Mouse (Mus musculus) MEL (cell line): ENCODE data around the gene Gpr37l1. TPM values are rescaled to one million over a fixed set of nuclear protein-coding genes. Genes with fewer than 3 reads are reported as not detected.
A peak's percentile ranks its signal among the peaks of the same experiment; 100 is the strongest.

Source experiments
- DNase-seq: peaks from one replicate; pipeline ENCODE4 v3.0.0; 2011; ENCODE audit warnings: low read depth, low spot score
- H3K27ac ChIP-seq: 2 replicates; pipeline ENCODE4 v1.5.1; 2012; ENCODE audit warnings: low read depth, mild to moderate bottlenecking, control low read depth, low read length, moderate library complexity; ENCODE audit not compliant: control insufficient read depth
- H3K27me3 ChIP-seq, 2 experiments: fragments of 150-350 bp in 1 of 2; sonication (generic) in 1 of 2; 2 replicates each; pipeline ENCODE4 v1.6.1; 2012; ENCODE audit warnings: low read length in 2 of 2, mild to moderate bottlenecking in 2 of 2, improper control_type of control experiment in 1 of 2, moderate library complexity in 1 of 2; ENCODE audit not compliant: insufficient read depth in 2 of 2, control insufficient read depth in 1 of 2
- H3K36me3 ChIP-seq, 2 experiments: 2 replicates each; pipeline ENCODE4 v1.6.1; 2012 to 2014; ENCODE audit warnings: low read length in 2 of 2, improper control_type of control experiment in 1 of 2, inconsistent platforms in 1 of 2, mild to moderate bottlenecking in 1 of 2; ENCODE audit not compliant: insufficient read depth in 2 of 2, control insufficient read depth in 1 of 2
- H3K4me1 ChIP-seq, 2 experiments: fragments of 150-350 bp in 1 of 2; sonication (generic) in 1 of 2; 2 replicates each; pipeline ENCODE4 v1.6.1; 2012; ENCODE audit warnings: low read length in 2 of 2, improper control_type of control experiment in 1 of 2, mild to moderate bottlenecking in 1 of 2; ENCODE audit not compliant: insufficient read depth in 2 of 2, control insufficient read depth in 1 of 2
- H3K4me3 ChIP-seq, 2 experiments: fragments of 150-350 bp in 1 of 2; sonication (generic) in 1 of 2; 2 replicates each; pipeline ENCODE4 v1.5.1; 2012; ENCODE audit warnings: low read depth in 2 of 2, low read length in 2 of 2, mild to moderate bottlenecking in 2 of 2, moderate library complexity in 2 of 2, control low read depth in 1 of 2, improper control_type of control experiment in 1 of 2; ENCODE audit not compliant: control insufficient read depth in 1 of 2, insufficient read depth in 1 of 2
- H3K79me2 ChIP-seq: 2 replicates; pipeline ENCODE4 v1.6.1; 2012; ENCODE audit warnings: mild to moderate bottlenecking, low read length, moderate library complexity; ENCODE audit not compliant: control insufficient read depth, poor library complexity, insufficient read depth
- H3K9ac ChIP-seq: 2 replicates; pipeline ENCODE4 v1.6.1; 2012; ENCODE audit warnings: low read depth, mild to moderate bottlenecking, control low read depth, low read length, moderate library complexity; ENCODE audit not compliant: control insufficient read depth, poor library complexity, severe bottlenecking
- H3K9me3 ChIP-seq: fragments of 150-350 bp; sonication (generic); replicated peaks from 2 replicates; pipeline ENCODE4 v1.6.1; 2012; ENCODE audit warnings: mild to moderate bottlenecking, low read length, improper control_type of control experiment, moderate library complexity; ENCODE audit not compliant: insufficient read depth
- BHLHE40 ChIP-seq: IDR thresholded peaks from 2 replicates; pipeline ENCODE4 v1.6.1; 2012; ENCODE audit warnings: low read depth, mild to moderate bottlenecking, inconsistent platforms, low read length, improper control_type of control experiment, borderline replicate concordance
- CHD2 ChIP-seq: IDR thresholded peaks from 2 replicates; pipeline ENCODE4 v1.6.1; 2011; ENCODE audit warnings: low read length, improper control_type of control experiment
- ELF1 ChIP-seq: IDR thresholded peaks from 2 replicates; pipeline ENCODE4 v1.6.1; 2014; ENCODE audit warnings: low read depth, mild to moderate bottlenecking, inconsistent platforms, low read length, improper control_type of control experiment, moderate library complexity
- EP300 ChIP-seq, 2 experiments: IDR thresholded peaks; 2 replicates each; pipeline ENCODE4 v1.6.1; 2011; ENCODE audit warnings: improper control_type of control experiment in 2 of 2, low read length in 2 of 2, low read depth in 1 of 2, mild to moderate bottlenecking in 1 of 2
- ETS1 ChIP-seq: IDR thresholded peaks from 2 replicates; pipeline ENCODE4 v1.6.1; 2012; ENCODE audit warnings: low read depth, mild to moderate bottlenecking, inconsistent platforms, low read length, improper control_type of control experiment, moderate library complexity
- GATA1 ChIP-seq: IDR thresholded peaks from 2 replicates; pipeline ENCODE4 v1.6.1; 2011; ENCODE audit warnings: low read depth, low read length, improper control_type of control experiment
- HCFC1 ChIP-seq: IDR thresholded peaks from 2 replicates; pipeline ENCODE4 v1.6.1; 2012; ENCODE audit warnings: low read depth, mild to moderate bottlenecking, inconsistent platforms, low read length, improper control_type of control experiment, moderate library complexity
- MAZ ChIP-seq: IDR thresholded peaks from 2 replicates; pipeline ENCODE4 v1.6.1; 2012; ENCODE audit warnings: low read depth, mild to moderate bottlenecking, inconsistent platforms, low read length, improper control_type of control experiment
- MXI1 ChIP-seq: IDR thresholded peaks from 2 replicates; pipeline ENCODE4 v1.6.1; 2011; ENCODE audit warnings: mild to moderate bottlenecking, low read depth, low read length, improper control_type of control experiment
- MYB ChIP-seq: IDR thresholded peaks from 2 replicates; pipeline ENCODE4 v1.6.1; 2011; ENCODE audit warnings: mild to moderate bottlenecking, low read depth, low read length, improper control_type of control experiment
- MYC ChIP-seq: IDR thresholded peaks from 2 replicates; pipeline ENCODE4 v1.6.1; 2011; ENCODE audit warnings: low read depth, mild to moderate bottlenecking, low read length, improper control_type of control experiment, moderate library complexity
- NELFE ChIP-seq: IDR thresholded peaks from 2 replicates; pipeline ENCODE4 v1.6.1; 2011; ENCODE audit warnings: low read depth, low read length, improper control_type of control experiment
- NRF1 ChIP-seq: IDR thresholded peaks from 2 replicates; pipeline ENCODE4 v1.6.1; 2014; ENCODE audit warnings: low read depth, mild to moderate bottlenecking, inconsistent platforms, low read length, improper control_type of control experiment, moderate library complexity; ENCODE audit not compliant: poor library complexity, insufficient read depth, severe bottlenecking
- POLR2A ChIP-seq, 2 experiments: IDR thresholded peaks; 2 replicates each; pipeline ENCODE4 v1.6.1; 2011 to 2012; ENCODE audit warnings: low read length in 2 of 2, mild to moderate bottlenecking in 2 of 2, control low read depth in 1 of 2, improper control_type of control experiment in 1 of 2, low read depth in 1 of 2, moderate library complexity in 1 of 2; ENCODE audit not compliant: control insufficient read depth in 1 of 2, insufficient read depth in 1 of 2, poor library complexity in 1 of 2
- POLR2AphosphoS2 ChIP-seq: IDR thresholded peaks from 2 replicates; pipeline ENCODE4 v1.6.1; 2011; ENCODE audit warnings: low read length, improper control_type of control experiment
- RCOR1 ChIP-seq: IDR thresholded peaks from 2 replicates; pipeline ENCODE4 v1.6.1; 2012; ENCODE audit warnings: low read depth, mild to moderate bottlenecking, inconsistent platforms, low read length, improper control_type of control experiment
- SIN3A ChIP-seq: IDR thresholded peaks from 2 replicates; pipeline ENCODE4 v1.6.1; 2012; ENCODE audit warnings: low read length, improper control_type of control experiment, inconsistent platforms
- TAL1 ChIP-seq: IDR thresholded peaks from 2 replicates; pipeline ENCODE4 v1.6.1; 2012; ENCODE audit warnings: mild to moderate bottlenecking, inconsistent platforms, low read length, moderate library complexity, mixed read lengths
- TBP ChIP-seq: IDR thresholded peaks from 2 replicates; pipeline ENCODE4 v1.8.0; 2011; ENCODE audit warnings: low read depth, low read length, improper control_type of control experiment
- TCF12 ChIP-seq: IDR thresholded peaks from 2 replicates; pipeline ENCODE4 v1.6.1; 2014; ENCODE audit warnings: low read depth, mild to moderate bottlenecking, inconsistent platforms, low read length, improper control_type of control experiment, moderate library complexity
- UBTF ChIP-seq: IDR thresholded peaks from 2 replicates; pipeline ENCODE4 v1.6.1; 2012; ENCODE audit warnings: low read depth, mild to moderate bottlenecking, inconsistent platforms, low read length, improper control_type of control experiment, moderate library complexity, borderline replicate concordance; ENCODE audit not compliant: insufficient read depth
- ZKSCAN1 ChIP-seq: IDR thresholded peaks from 2 replicates; pipeline ENCODE4 v1.6.1; 2012; ENCODE audit warnings: low read depth, mild to moderate bottlenecking, inconsistent platforms, low read length, improper control_type of control experiment, moderate library complexity
- ZMIZ1 ChIP-seq: IDR thresholded peaks from 2 replicates; pipeline ENCODE4 v1.6.1; 2012; ENCODE audit warnings: low read depth, mild to moderate bottlenecking, inconsistent platforms, low read length, improper control_type of control experiment, moderate library complexity
- ZNF384 ChIP-seq: IDR thresholded peaks from 2 replicates; pipeline ENCODE4 v1.6.1; 2012; ENCODE audit warnings: low read depth, mild to moderate bottlenecking, inconsistent platforms, low read length, improper control_type of control experiment
- polyA plus RNA-seq, 2 experiments: library from polyadenylated mRNA; stranded (reverse) in 1 of 2; unstranded in 1 of 2; fragments of >175 nt in 1 of 2; fragments of >200 nt in 1 of 2; gene quantifications; 2 replicates each; pipeline versions ENCODE4 v1.2.1 to v1.2.4; 2012; ENCODE audit warnings: low replicate concordance in 2 of 2, low read depth in 1 of 2; ENCODE audit not compliant: insufficient read length in 2 of 2, insufficient read depth in 1 of 2, missing spikeins in 1 of 2
- total RNA-seq: library from RNA; depleted of rRNA; stranded (reverse); fragments of 300-350 nt; gene quantifications from 2 replicates; pipeline ENCODE4 v1.2.3, GENCODE M21; 2012

Gpr37l1 gene
- total and polyA plus RNA-seq, 3 experiments, result not detected

DNA sequence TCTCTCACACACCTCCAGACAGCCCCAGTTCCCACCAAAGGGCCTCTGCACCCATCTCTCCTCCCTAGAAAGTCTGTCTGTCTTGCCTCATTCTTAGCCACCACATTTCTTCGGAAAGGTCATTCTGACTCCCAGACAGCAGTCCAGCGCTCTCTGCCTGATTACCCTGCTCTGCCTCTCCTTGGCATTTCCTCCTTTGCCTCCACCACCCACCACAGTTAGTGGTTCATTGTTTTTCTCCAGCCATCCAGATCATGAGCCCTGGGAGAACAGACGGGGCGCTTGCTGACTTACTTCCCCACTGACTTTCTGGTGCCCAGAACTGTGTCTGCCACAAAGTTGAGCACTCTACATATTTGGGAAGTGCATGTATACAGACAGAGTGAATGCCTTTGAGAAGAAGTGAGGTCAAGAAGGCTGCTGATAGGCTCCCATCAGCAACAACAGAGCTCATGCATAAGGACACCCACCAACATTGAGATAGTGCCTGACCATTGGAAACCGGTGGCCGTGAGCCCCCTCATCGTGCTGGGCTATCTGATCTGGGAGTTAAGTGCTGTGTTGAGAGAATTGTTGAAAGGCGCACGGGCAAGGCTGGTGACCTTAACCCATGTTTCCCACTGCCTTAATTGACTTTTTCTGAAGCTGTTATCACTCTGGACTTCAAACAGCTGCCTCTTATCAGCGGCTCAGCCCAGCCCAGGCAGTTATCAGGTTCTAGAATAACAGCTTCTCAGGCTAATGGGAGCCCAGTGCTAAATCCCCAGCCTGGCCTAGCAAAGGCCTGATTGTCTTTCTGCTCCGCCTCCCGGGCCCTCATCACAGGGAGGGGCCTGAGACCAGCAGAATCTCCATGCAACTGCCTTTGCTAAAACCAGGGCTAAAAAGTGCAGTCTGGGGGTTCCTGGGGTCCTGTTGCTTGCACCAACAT is 37.0 kb upstream of the Gpr37l1 start:
- DNase-seq, result peak; percentile 93
- Histone ChIP-seq H3K4me3 (peak overlapping the region; percentile 23 to 36), H3K79me2 (no peaks in the 10 kb centered on the region), H3K36me3 (peaks cover 0 to 13% of the 10 kb centered on the region in 2 experiments; a peak in 2 of 4 replicates), H3K9ac (peak overlapping the region; percentile 50), H3K27ac (peak overlapping the region; percentile 92), H3K4me1 (peaks cover 7 to 33% of the 10 kb centered on the region in 2 experiments), H3K9me3 (no peaks in the 10 kb centered on the region), H3K27me3 (no peaks in the 10 kb centered on the region)
- TF ChIP-seq ETS1 (peak; percentile 99), ELF1 (peak; percentile 34; the same call in 1 of the 2 replicates), MYC (no peak; the same call in 1 of the 2 replicates), POLR2AphosphoS2 (peak; percentile 47; the same call in 1 of the 2 replicates), TBP (no peak), RCOR1 (peak; percentile 69; the same call in 1 of the 2 replicates), BHLHE40 (peak; percentile 51), NELFE (peak; percentile 53; the same call in 1 of the 2 replicates), UBTF (no peak), SIN3A (peak; percentile 87), ZNF384 (peak; percentile 32; the same call in 1 of the 2 replicates), TCF12 (peak; percentile 99), MYB (peak; percentile 84), ZMIZ1 (peak; percentile 39), GATA1 (peak; percentile 99), HCFC1 (peak; percentile 44), ZKSCAN1 (no peak), TAL1 (peak; percentile 83), POLR2A (IDR thresholded peaks at IDR 0.05; ENCODE audit: control insufficient read depth in 1 of 2, insufficient read depth in 1 of 2, low read depth in 1 of 2, low read length in 2 of 2, poor library complexity in 1 of 2) (peak in 1 of 2 experiments; percentile 41; a peak in 1 of 4 replicates), CHD2 (no peak), NRF1 (no peak), MAZ (peak; percentile 54; the same call in 1 of the 2 replicates), MXI1 (peak; percentile 50; the same call in 1 of the 2 replicates), EP300 (IDR thresholded peaks at IDR 0.05; ENCODE audit: low read depth in 1 of 2, low read length in 2 of 2) (peak; percentile 93 to 97)
